8 mouse cellular contexts compared by ENCODE assay signal in the genomic region with DNA sequence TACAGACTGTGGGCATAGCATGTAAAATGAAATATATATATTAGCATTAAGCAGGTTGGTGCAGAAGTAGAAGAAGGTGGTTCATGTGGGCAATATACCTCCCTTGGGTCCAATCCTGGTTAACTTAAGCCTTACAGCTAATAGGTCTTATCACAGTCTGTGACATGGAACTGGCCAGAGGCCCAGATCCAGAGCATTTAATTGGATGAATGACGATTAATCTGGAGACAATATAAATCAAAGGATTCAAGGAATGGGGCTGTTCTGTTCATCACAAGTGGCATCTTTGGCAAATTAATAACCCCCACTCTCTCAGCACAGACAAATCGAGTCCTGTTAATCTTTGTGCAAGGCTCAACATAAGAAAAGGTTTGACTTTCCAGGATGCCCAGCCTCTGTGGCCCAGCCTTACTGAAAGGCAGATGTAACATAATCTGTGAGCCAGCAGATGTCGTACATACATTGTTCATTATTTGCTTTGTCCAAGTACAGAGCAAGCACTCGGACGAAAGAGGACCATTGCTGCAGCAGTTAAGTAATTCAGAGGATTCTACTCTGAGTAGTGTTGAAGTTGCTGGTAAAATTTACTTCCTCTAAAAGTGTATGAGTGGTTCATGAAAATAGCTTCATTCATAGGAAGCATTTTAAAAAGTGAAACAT.
A peak's percentile ranks its signal among the peaks of the same experiment; 100 is the strongest.
DNase-seq lines count a peak whose midpoint lies in the region; ATAC-seq and TF ChIP-seq lines count a peak whose summit lies in the region.

No protein-coding gene starts in this region.

- H3K9ac ChIP-seq in midbrain, embryonic 13.5 days (replicated peaks): no peak overlapping the region

- peak; percentile 40; the same call in 1 of the 2 replicates for TF ChIP-seq CTCF in gastrocnemius, adult 2 months (IDR thresholded peaks at IDR 0.05)

- intact Hi-C loops in gastrocnemius, adult 2 months (cut with DNase I): no loop called here

- H3K4me1 ChIP-seq in midbrain, embryonic 13.5 days (replicated peaks): no peaks in the 10 kb centered on the region

- no peaks in the 10 kb centered on the region for H3K9me3 ChIP-seq in midbrain, embryonic 13.5 days

- no peak overlapping the region for H3K27ac ChIP-seq in gastrocnemius, adult 2 months
- H3K27ac ChIP-seq in midbrain, embryonic 13.5 days: no peak overlapping the region

- H3K36me3 ChIP-seq in midbrain, embryonic 13.5 days: no peaks in the 10 kb centered on the region

- no peak overlapping the region for H3K4me3 ChIP-seq in gastrocnemius, adult 2 months
- H3K4me3 ChIP-seq in midbrain, embryonic 13.5 days (replicated peaks): no peak overlapping the region

- no peak for DNase-seq in gastrocnemius, adult 2 months
- DNase-seq in gastrocnemius, postnatal 10 days: no peak
- peak; percentile 1 for DNase-seq in ovary, postnatal 14 days (ENCODE audit: low spot score)
- no peak for DNase-seq in ovary, postnatal 36 days (ENCODE audit: low spot score)
- peak; percentile 25 for DNase-seq in heart, postnatal 4 days
- no peak for DNase-seq in yolk sac, embryonic 10.5 days (ENCODE audit: low spot score)
- DNase-seq in B cell, adult 2 months: no peak

- no peak overlapping the region for H3K4me2 ChIP-seq in midbrain, embryonic 13.5 days (replicated peaks)

- H3K27me3 ChIP-seq in midbrain, embryonic 13.5 days: no peaks in the 10 kb centered on the region

- peak; percentile 93 for ATAC-seq in midbrain, embryonic 13.5 days

- 19% methylated on average over 5 of the region's 5 CpGs for WGBS in midbrain, embryonic 13.5 days

Comparison
In these comparisons a context has a peak if more than half of its experiments do, and no peak if none do; other contexts are left out.
1. DNase-seq: peak in ovary, postnatal 14 days (single experiment) and heart, postnatal 4 days (single experiment); none in gastrocnemius, adult 2 months (single experiment), gastrocnemius, postnatal 10 days (single experiment), ovary, postnatal 36 days (single experiment), yolk sac, embryonic 10.5 days (single experiment) and B cell, adult 2 months (0 of 2).